Mouse (Mus musculus) CD4-positive, CD25-positive, alpha-beta regulatory T cell, adult 2 months (primary cell): ENCODE data around the gene Gm17660.

Source experiments
- DNase-seq: peaks from one replicate; pipeline ENCODE4 v3.0.0-alpha.2; 2012; ENCODE audit warnings: low read depth, low spot score

Gm17660 gene

GRCm38 (mm10) chr5:104077508-104077907 lies at the start of gene Gm17660:
Gene Gm17660, minus strand, starts transcription at chr5:104077608.
- no peak for DNase-seq

DNA sequence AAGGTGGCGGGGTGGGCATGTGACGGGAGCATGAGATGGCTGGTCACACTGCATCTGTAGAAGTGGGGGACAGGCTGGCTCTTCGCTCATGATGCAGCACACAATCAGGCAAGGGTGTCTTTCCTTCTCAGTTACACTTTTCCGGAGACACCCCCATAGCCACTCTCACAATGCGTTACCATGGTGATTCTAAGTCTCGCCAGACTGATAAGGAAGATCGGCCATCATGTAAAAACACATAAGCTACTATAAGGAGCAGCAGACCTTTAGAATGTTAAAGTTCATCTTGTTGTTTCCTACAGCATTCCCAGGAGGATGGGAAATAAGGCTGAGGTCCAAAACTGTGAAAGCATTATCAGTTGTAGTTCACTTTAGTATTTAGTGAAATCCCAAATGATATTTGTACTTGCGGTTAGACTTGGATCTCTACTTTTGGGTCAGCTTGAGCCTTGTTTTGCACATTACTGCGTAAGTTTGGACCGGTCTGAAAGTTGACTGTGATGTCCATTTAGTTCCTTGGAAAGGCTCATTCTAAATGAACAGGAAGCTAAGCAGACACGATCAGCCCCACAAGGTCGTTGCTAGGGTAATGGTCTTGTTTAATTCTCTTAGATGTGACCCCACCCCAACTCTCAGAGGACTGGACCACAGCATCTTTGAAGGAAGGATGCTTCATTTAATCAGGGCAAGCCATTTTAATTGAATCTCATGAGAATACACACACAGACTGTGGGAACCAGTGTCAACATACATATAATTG lies 49.3 kb upstream of the Gm17660 start:
- DNase-seq, result no peak

- DNase-seq, result no peak
Observed at GRCm38 (mm10) chr5:104124016-104124658, 46.7 kb upstream of the Gm17660 start.

GRCm38 (mm10) chr5:104115890-104116289 lies 38.5 kb upstream of the Gm17660 start:
- no peak for DNase-seq

GRCm38 (mm10) chr5:104115118-104115517 lies 37.7 kb upstream of the Gm17660 start:
- no peak for DNase-seq

DNA sequence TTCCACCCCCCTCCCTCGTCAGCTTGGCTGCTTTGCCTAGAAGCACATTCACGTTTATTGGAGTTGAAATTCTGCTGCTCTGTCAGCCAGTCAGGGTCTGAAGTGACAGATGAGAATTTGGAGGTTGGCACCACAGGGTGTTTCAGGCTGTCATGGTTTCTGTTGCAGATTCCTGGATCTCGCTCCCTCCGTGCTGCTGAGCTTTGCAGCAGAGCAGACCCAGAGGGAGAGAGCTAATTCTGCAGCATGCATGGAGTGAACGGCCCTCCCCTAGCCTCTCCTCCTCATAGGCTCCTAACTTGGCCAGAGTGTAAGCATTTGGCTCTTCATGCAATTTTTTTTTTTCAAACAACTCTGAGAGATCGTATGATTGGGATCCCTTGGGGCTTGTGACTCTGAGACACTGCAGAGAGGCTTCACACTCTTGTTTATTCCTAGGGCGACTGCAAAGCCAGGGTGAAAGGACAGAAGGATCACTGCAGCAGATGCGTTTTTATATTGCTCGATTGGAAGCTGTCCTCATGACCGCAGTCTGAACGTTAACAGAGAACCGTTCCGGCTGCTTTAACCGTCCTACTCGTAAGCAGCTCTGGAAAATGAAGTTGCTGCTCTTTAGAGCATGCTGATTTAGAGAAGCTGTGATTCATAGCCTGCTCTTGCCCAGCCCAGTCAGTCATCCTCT lies 36.2 kb upstream of the Gm17660 start, which contains the start of gene Sparcl1:
Gene Sparcl1, minus strand, starts transcription at position 243 of the 682 bp plus-strand sequence.
- no peak for DNase-seq

- DNase-seq, result no peak
Observed at GRCm38 (mm10) chr5:104112511-104112910, 35.1 kb upstream of the Gm17660 start.

DNA sequence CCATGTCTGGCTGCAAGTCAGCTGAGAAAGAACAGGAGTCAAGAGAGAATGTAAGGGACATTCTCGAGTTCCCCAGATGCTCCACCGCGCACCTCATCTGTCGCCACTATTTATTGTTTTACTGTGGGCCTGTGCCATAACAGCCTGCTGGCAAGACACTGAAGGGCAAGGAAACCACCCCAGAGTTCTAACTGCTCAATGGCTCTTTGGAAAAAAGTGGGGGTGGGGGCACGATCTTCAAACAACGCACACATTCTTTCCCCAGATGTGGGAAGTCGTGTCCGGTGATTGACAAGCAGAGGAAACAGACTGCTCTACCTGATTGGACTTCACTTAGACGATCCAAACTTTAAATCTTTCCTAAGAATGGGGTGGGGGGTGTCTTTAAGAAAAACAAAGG lies 34.6 kb upstream of the Gm17660 start:
- DNase-seq, result no peak

DNA sequence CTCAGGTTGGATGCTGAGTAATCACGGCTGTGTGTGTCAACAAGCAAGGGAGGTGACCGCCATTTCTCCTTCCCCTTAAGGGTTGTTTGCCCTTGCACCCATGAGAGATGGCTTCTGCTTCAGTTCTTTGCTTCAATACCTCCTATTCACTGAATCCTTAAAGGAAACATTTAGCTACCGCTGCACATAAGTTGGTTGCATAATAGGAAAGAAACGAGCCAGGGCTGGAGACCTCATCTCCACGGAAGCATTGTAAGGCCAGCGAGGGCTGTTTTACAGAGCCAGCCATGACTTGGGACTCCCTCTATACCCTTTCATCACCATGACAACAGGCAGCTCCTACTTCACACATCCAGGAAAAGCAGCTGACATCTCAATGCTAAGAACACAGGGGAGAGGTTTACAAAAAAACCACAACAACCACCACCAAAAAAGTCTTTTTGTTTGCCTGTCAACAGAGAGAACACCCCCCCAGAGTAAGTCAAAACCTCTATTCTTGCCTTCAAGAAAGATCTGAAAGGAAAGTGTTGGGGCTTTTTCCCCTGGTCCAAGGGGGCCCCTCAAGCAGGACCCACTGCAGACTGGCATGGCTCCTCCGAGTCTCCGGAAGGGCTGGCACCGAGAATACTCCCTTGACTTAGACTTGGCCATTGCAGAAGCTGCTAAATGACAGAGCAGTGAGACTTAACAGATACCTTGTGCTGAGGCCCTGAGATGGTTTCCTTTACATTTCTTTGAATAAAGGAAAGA lies 32.9 kb upstream of the Gm17660 start:
- no peak for DNase-seq

GRCm38 (mm10) chr5:104109516-104109915 lies 32.1 kb upstream of the Gm17660 start:
- DNase-seq, result no peak

DNA sequence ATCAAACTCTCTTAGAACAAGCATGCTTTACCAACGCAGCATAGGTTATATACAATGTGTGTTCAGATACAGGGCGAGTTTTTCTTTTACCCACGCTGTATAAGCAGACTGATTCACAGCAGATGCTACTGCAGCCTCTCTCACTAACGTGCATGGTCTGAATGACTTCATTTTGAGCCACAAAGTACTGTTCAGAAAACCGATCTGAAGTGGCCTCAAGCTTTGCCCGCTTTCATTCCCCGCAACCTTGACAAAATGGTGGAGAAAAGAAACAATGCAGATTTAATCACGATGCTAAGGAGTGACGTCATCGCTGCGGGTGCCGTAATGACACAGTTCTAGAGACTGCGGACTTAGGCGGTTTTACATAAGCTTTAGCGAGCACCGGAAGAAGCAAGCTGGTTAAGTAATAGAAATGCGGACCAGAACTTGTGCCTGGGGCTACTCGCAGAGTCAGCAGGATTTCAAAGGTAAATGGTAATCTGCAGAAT lies 31.5 kb upstream of the Gm17660 start:
- peak; percentile 31 for DNase-seq

- no peak for DNase-seq
Observed at GRCm38 (mm10) chr5:104108127-104108875, 30.9 kb upstream of the Gm17660 start.

- no peak for DNase-seq
Observed at GRCm38 (mm10) chr5:104104111-104104510, 26.7 kb upstream of the Gm17660 start.

DNA sequence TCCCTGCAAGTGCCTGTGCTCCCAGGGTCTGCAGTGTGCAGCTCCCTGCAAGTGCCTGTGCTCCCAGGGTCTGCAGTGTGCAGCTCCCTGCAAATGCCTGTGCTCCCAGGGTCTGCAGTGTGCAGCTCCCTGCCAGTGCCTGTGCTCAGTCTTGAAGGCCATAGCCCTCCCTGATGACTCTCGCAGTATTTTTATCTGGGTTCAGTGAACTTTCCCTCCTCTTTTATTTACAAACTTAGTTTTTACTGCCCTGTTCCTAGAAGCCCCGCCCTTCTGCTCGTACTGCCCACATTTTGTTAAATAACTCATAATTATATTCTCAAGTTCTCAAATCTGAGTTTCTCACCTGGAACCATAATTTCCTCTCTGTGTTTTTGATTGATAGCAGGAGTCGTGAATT lies 25.8 kb upstream of the Gm17660 start:
- DNase-seq, result no peak

DNA sequence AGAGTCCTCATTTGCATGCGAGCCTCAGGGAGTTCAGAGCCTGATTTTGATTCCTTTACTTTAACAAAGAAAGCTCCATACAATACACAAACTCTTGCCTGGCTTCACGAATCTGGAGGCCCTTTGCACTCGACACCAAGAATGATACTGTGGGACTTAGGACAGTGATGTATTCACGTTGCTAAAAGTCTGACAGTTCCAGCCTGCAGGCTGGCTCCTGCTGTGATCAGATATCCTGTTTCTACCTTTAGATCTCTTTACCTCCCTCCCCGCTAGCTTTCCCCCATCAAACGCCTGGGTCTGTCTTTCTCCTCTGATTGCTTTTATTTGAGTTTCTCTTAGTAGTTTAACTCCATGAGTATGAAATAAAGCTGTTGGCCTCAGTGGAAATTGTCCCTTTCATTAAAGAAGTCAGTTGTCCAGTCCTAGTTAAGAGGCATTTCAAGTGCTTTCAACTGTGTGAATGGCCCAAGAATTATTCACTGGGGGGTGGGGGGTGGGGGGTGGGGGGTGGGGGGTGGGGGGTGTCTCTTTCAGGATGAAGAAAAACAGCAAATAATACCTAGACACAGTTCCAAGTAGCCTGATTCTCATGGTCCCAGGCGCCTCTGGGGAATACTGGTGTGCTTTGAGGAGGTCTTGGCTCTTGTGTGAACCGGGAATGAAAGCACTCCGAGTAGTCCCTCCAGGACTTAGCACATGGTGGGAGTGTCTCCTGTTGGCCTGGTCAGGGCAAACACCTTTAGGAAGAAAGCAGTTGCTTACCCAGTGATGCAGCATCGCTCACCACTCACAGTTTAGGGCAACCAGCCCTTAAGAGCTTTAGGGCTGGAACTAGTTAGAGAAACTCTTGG lies 24.5 kb upstream of the Gm17660 start:
- no peak for DNase-seq

DNA sequence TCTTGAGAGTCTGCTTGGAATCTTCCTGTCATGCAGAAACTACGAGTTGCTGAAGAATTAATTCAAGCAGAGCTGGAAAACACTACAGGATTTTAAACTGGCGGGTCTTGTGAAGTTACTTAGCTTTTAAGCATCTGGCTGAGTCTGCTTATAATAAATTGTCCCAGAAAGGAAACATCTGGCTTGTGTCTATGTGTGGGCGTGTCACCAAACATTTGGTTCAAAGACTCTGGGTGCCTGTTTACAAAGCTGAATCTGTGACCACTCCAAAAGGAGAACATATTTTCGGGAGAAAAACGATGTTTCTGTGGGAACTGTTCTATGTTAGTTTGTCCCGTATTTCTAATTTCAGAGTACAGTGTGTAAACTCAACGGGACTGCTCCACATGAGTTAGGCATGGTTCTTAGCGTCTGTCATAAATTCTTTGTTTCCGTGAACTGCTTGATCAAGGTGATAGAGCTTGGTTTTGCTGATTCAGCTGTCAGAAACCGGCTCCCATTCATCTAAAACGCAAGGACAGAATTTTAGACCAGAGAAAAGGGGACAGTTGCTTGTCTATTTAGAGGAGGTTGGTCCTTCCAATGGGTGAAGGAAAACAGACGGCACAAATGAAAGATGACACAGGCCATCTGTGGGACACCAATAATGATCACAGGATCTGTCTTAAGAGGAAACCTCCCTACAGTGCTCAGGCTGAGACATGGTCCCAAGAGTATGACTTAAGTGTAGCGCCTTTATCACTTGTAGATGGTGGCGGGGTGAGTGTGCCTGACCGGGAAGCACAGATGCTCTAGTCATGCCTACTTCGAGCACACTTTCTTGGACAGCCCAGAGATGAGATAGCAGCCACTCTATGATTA lies 18.9 kb upstream of the Gm17660 start:
- no peak for DNase-seq

DNA sequence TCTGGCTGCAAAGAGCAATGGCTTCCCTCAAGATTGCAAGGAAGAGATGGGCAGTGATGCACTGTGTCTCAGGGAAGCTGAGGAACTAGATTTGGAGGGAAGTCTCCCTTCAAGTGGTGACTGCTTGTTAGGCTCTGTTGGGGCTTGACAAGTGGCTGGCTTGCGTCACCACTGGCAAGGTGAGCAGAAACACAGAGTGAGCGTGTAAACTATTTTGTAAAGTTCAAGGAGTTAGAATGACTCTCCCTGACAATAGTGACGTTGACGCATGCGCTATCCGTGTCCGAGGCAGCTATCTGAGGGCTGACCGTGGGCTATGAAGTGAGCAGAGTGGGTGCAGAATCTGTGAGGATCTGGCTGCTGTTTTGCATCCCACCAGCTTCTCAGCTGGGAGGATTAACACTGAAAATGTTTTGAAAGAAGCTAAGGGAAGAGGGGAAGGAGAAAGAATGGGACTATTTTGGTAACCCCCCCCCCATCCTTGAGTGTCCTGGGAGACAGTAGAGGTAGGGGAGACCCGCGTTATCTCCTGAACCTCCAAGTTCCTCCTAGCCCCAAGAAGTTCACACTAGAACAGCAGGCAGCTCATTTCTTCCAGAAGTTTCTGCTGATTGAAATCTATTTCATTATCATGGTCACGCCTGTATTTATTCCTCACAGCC lies 18.1 kb upstream of the Gm17660 start:
- DNase-seq, result no peak

GRCm38 (mm10) chr5:104089751-104090150 lies 12.3 kb upstream of the Gm17660 start:
- DNase-seq, result no peak

GRCm38 (mm10) chr5:104085366-104085765 lies 8.0 kb upstream of the Gm17660 start:
- DNase-seq, result no peak
